Mouse (Mus musculus) gastrocnemius, adult 8-10 months (tissue): ENCODE data around the gene Skap1. TPM values are rescaled to one million over a fixed set of nuclear protein-coding genes. Genes with fewer than 3 reads are reported as not detected.

ENCODE experiments used
- DNase-seq, 2 experiments: peaks; one replicate each; pipeline ENCODE4 v3.0.0; 2022; ENCODE audit warnings: low spot score in 2 of 2
- total RNA-seq, 4 experiments: library from RNA; stranded (reverse); gene quantifications; 2 replicates each; pipeline ENCODE4 v1.2.4; 2022

Skap1 gene
- total RNA-seq, 4 experiments from 2014 or later, result 0.40 TPM; not detected in 3

GRCm38 (mm10) chr11:96621167-96621566 is 156.8 kb downstream of the Skap1 start:
- DNase-seq, result peak; percentile 8 to 24

- no peak for DNase-seq
Observed at GRCm38 (mm10) chr11:96622782-96623181, 158.4 kb downstream of the Skap1 start.

GRCm38 (mm10) chr11:96624436-96624835 is 160.0 kb downstream of the Skap1 start:
- DNase-seq, result no peak

GRCm38 (mm10) chr11:96629775-96630174 is 165.4 kb downstream of the Skap1 start:
- no peak for DNase-seq

- DNase-seq, result no peak
Observed at GRCm38 (mm10) chr11:96631521-96631920, 167.1 kb downstream of the Skap1 start.

- no peak for DNase-seq
Observed at GRCm38 (mm10) chr11:96637927-96638326, 173.5 kb downstream of the Skap1 start.

GRCm38 (mm10) chr11:96639805-96640204 is 175.4 kb downstream of the Skap1 start:
- no peak for DNase-seq

GRCm38 (mm10) chr11:96642173-96643140 is 178.1 kb downstream of the Skap1 start:
- DNase-seq, result no peak

GRCm38 (mm10) chr11:96644969-96645368 is 180.6 kb downstream of the Skap1 start:
- no peak for DNase-seq

GRCm38 (mm10) chr11:96645538-96646037 is 181.2 kb downstream of the Skap1 start:
- peak; percentile 2 to 20 for DNase-seq

GRCm38 (mm10) chr11:96651848-96652247 is 187.5 kb downstream of the Skap1 start:
- DNase-seq, result no peak

GRCm38 (mm10) chr11:96653867-96654266 is 189.5 kb downstream of the Skap1 start:
- DNase-seq, result no peak

- DNase-seq, result no peak
Observed at GRCm38 (mm10) chr11:96658420-96658819, 194.0 kb downstream of the Skap1 start.

- no peak for DNase-seq
Observed at GRCm38 (mm10) chr11:96666924-96667323, 202.5 kb downstream of the Skap1 start.

- DNase-seq, result no peak
Observed at GRCm38 (mm10) chr11:96668367-96668766, 204.0 kb downstream of the Skap1 start.

GRCm38 (mm10) chr11:96673792-96674191 is 209.4 kb downstream of the Skap1 start:
- DNase-seq, result no peak

GRCm38 (mm10) chr11:96674786-96675365 is 210.5 kb downstream of the Skap1 start:
- no peak for DNase-seq

- DNase-seq, result no peak
Observed at GRCm38 (mm10) chr11:96678026-96678425, 213.6 kb downstream of the Skap1 start.

GRCm38 (mm10) chr11:96679026-96679425 is 214.6 kb downstream of the Skap1 start:
- no peak for DNase-seq

GRCm38 (mm10) chr11:96685381-96685780 is 221.0 kb downstream of the Skap1 start:
- DNase-seq, result no peak

- DNase-seq, result no peak
Observed at GRCm38 (mm10) chr11:96686713-96687280, 222.4 kb downstream of the Skap1 start.

- no peak for DNase-seq
Observed at GRCm38 (mm10) chr11:96692250-96692649, 227.9 kb downstream of the Skap1 start.
